Mouse (Mus musculus): ENCODE results near the gene Ankrd34b. TPM values are rescaled to one million over a fixed set of nuclear protein-coding genes. Genes with fewer than 3 reads are reported as not detected.
A peak's percentile ranks its signal among the peaks of the same experiment; 100 is the strongest.

The Ankrd34b gene
- polyA plus RNA-seq, 1 experiment from 2014 or later: not detected

DNA sequence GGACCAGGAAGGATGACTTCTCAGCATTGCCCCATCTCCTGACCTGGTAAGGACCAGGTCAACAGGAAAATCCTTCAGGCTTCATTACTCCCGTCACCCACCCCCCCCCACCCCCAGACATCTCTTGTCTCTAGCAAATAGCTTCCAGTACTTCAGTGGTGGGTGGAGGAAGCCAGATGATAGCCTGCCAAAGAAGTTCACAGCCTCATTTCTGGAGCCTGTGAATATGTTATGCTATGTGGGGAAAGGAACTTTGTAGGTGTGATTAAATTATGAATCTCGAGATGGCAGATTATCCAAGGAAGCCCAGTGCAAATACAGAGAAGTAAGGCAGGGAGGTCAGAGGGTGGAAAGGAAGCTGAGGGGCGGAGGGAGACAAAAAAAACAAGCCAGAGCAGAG lies 2.0 kb upstream of the Ankrd34b start:
- no peaks in the 10 kb centered on the region for H3K36me3 ChIP-seq (ENCODE audit: control insufficient read depth, insufficient read depth, low read length)
- 65% methylated on average over 3 of the region's 3 CpGs for WGBS
- no peak overlapping the region for H3K27ac ChIP-seq (ENCODE audit: low read depth, low read length)
- no peak overlapping the region for H3K4me3 ChIP-seq (ENCODE audit: low read depth, low read length)
- no peak for ATAC-seq (replicated peaks; ENCODE audit: low FRiP score)
- no peak for DNase-seq (ENCODE audit: low spot score)
- peaks cover 6% of the 10 kb centered on the region; the same call in 1 of the 2 replicates for H3K4me1 ChIP-seq (replicated peaks; ENCODE audit: control insufficient read depth, insufficient read depth, low read length)
- no peak overlapping the region for H3K9ac ChIP-seq (ENCODE audit: low read length)
- H3K9me3 ChIP-seq (ENCODE audit: control insufficient read depth, low read length): no peaks in the 10 kb centered on the region
- H3K4me2 ChIP-seq (ENCODE audit: low read depth, low read length, severe bottlenecking): no peak overlapping the region
- peaks cover 39% of the 10 kb centered on the region for H3K27me3 ChIP-seq (ENCODE audit: control insufficient read depth, insufficient read depth, low read length)

- Histone ChIP-seq H3K4me3 (ENCODE audit: low read depth, low read length) (peak overlapping the region; percentile 54), H3K9me3 (ENCODE audit: control insufficient read depth, low read length) (no peaks in the 10 kb centered on the region), H3K27ac (ENCODE audit: low read depth, low read length) (no peak overlapping the region), H3K4me2 (ENCODE audit: low read depth, low read length, severe bottlenecking) (peak overlapping the region; percentile 96), H3K4me1 (replicated peaks; ENCODE audit: control insufficient read depth, insufficient read depth, low read length) (peaks cover 6% of the 10 kb centered on the region; the same call in 1 of the 2 replicates), H3K36me3 (ENCODE audit: control insufficient read depth, insufficient read depth, low read length) (no peaks in the 10 kb centered on the region), H3K9ac (ENCODE audit: low read length) (peak overlapping the region; percentile 43; the same call in 1 of the 2 replicates), H3K27me3 (ENCODE audit: control insufficient read depth, insufficient read depth, low read length) (peaks cover 39% of the 10 kb centered on the region)
- ATAC-seq (replicated peaks; ENCODE audit: low FRiP score): peak; percentile 63
- peak; percentile 70 for DNase-seq (ENCODE audit: low spot score)
- under 1% methylated on average over 85 of the region's 92 CpGs for WGBS
Observed at GRCm38 (mm10) chr13:92426294-92427051, 777 bp downstream of the Ankrd34b start.

DNA sequence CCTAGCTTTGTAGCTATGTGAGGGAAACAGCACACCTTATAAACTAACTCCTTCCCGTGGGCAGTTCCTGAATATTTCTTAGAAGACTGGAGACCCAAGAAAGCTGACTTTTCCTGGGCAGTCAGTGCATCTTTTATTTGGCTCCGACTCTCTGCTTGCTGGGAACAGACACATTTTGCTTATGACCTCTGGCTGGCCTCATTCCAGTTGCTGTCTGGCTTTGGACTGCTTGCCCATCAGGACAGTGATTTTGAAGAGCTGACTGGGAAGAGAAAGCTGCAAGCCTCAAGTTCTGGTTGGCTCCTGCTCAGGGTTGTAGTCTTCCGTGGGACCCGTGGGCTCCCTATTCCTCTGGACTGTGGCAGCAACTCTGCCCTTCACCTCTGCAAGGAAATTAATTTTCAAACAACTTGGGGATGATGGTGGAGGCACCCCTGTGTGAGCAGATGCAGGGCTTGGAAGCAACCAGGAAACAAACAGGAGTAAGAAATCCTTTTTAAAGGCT lies 1.7 kb downstream of the Ankrd34b start:
- H3K4me3 ChIP-seq (ENCODE audit: low read depth, low read length): no peak overlapping the region
- H3K4me2 ChIP-seq (ENCODE audit: low read depth, low read length, severe bottlenecking): no peak overlapping the region
- no peaks in the 10 kb centered on the region for H3K9me3 ChIP-seq (ENCODE audit: control insufficient read depth, low read length)
- H3K27me3 ChIP-seq (ENCODE audit: control insufficient read depth, insufficient read depth, low read length): peaks cover 39% of the 10 kb centered on the region
- 53% methylated on average over 4 of the region's 4 CpGs for WGBS
- H3K4me1 ChIP-seq (replicated peaks; ENCODE audit: control insufficient read depth, insufficient read depth, low read length): peaks cover 6% of the 10 kb centered on the region; the same call in 1 of the 2 replicates
- ATAC-seq (replicated peaks; ENCODE audit: low FRiP score) (no peak), DNase-seq (ENCODE audit: low spot score) (no peak)
- H3K27ac ChIP-seq (ENCODE audit: low read depth, low read length): no peak overlapping the region
- H3K9ac ChIP-seq (ENCODE audit: low read length): no peak overlapping the region
- H3K36me3 ChIP-seq (ENCODE audit: control insufficient read depth, insufficient read depth, low read length): no peaks in the 10 kb centered on the region

DNA sequence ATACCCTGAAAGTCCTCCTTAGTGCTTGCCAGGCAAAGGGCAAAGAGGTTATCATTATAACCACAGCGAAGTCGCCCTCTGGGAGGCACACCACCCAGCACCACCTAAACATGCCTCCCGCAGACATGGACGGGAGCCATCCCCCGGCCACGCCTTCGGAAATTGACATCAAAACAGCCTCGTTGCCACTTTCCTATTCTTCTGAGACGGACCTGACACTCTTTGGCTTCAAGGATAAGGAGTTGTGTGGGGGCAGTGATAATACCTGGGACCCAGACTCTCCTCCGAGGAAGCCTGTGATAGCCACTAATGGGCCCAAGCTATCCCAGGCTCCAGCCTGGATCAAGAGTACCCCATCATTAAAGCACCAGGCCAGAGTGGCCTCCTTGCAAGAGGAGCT lies 13.0 kb downstream of the Ankrd34b start:
- Histone ChIP-seq H3K27me3 (ENCODE audit: control insufficient read depth, insufficient read depth, low read length) (no peaks in the 10 kb centered on the region), H3K36me3 (ENCODE audit: control insufficient read depth, insufficient read depth, low read length) (no peaks in the 10 kb centered on the region), H3K9ac (ENCODE audit: low read length) (no peak overlapping the region), H3K4me2 (ENCODE audit: low read depth, low read length, severe bottlenecking) (no peak overlapping the region), H3K27ac (ENCODE audit: low read depth, low read length) (no peak overlapping the region), H3K4me1 (replicated peaks; ENCODE audit: control insufficient read depth, insufficient read depth, low read length) (no peaks in the 10 kb centered on the region), H3K9me3 (ENCODE audit: control insufficient read depth, low read length) (no peaks in the 10 kb centered on the region), H3K4me3 (ENCODE audit: low read depth, low read length) (no peak overlapping the region)
- DNase-seq (ENCODE audit: low spot score): no peak
- no peak for ATAC-seq (replicated peaks; ENCODE audit: low FRiP score)
- WGBS: 93% methylated on average over 10 of the region's 10 CpGs

DNA sequence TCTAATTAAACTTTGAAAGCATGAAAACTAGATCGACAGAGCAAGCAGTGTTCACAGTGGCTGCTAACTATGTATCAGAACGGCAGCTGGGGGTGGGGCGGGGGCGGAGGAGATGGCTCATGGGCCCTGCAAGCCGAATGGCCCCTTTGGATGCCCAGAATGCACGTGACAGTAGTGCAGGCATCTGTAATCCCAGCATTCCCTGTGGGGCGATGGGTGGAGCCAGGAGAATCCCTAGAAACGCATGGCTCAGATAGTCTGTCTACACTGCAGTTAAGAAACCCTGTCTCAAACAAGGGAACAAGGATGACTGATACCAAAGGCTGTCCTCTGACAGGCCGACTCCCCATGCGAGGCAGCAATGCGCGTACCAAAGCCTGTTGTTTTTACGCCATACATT lies 14.6 kb downstream of the Ankrd34b start:
- H3K27me3 ChIP-seq (ENCODE audit: control insufficient read depth, insufficient read depth, low read length): no peaks in the 10 kb centered on the region
- no peak overlapping the region for H3K4me2 ChIP-seq (ENCODE audit: low read depth, low read length, severe bottlenecking)
- H3K4me1 ChIP-seq (replicated peaks; ENCODE audit: control insufficient read depth, insufficient read depth, low read length): no peaks in the 10 kb centered on the region
- no peak for DNase-seq (ENCODE audit: low spot score)
- no peak overlapping the region for H3K9ac ChIP-seq (ENCODE audit: low read length)
- no peak overlapping the region for H3K27ac ChIP-seq (ENCODE audit: low read depth, low read length)
- 78% methylated on average over 13 of the region's 13 CpGs for WGBS
- no peaks in the 10 kb centered on the region for H3K9me3 ChIP-seq (ENCODE audit: control insufficient read depth, low read length)
- no peak for ATAC-seq (replicated peaks; ENCODE audit: low FRiP score)
- no peaks in the 10 kb centered on the region for H3K36me3 ChIP-seq (ENCODE audit: control insufficient read depth, insufficient read depth, low read length)
- H3K4me3 ChIP-seq (ENCODE audit: low read depth, low read length): no peak overlapping the region

DNA sequence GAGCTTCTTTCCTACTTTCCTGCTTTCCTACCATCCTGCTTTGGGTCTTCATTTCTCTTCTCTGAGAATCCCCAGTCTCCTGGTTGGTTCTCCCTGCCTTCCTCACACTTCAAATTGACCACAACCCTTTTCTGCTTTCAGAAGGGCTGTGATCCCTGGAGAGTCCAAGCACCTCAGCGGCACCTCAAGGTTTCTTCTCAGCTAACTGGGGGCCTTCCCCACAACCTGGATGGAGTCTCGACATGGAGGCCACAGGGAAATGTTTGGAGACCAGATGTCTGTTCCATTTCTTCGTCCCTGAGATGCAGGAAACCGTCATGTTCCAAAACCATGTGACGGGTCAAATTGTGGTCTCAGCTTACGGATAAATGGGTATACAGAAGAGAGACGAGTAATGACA lies 21.2 kb downstream of the Ankrd34b start:
- no peaks in the 10 kb centered on the region for H3K36me3 ChIP-seq (ENCODE audit: control insufficient read depth, insufficient read depth, low read length)
- H3K9ac ChIP-seq (ENCODE audit: low read length): no peak overlapping the region
- H3K27me3 ChIP-seq (ENCODE audit: control insufficient read depth, insufficient read depth, low read length): no peaks in the 10 kb centered on the region
- no peak for ATAC-seq (replicated peaks; ENCODE audit: low FRiP score)
- H3K4me2 ChIP-seq (ENCODE audit: low read depth, low read length, severe bottlenecking): no peak overlapping the region
- H3K4me3 ChIP-seq (ENCODE audit: low read depth, low read length): no peak overlapping the region
- no peak for DNase-seq (ENCODE audit: low spot score)
- H3K27ac ChIP-seq (ENCODE audit: low read depth, low read length): no peak overlapping the region
- no peaks in the 10 kb centered on the region for H3K4me1 ChIP-seq (replicated peaks; ENCODE audit: control insufficient read depth, insufficient read depth, low read length)
- no peaks in the 10 kb centered on the region for H3K9me3 ChIP-seq (ENCODE audit: control insufficient read depth, low read length)
- 92% methylated on average over 7 of the region's 7 CpGs for WGBS

GRCm38 (mm10) chr13:92464698-92465097 lies 39.0 kb downstream of the Ankrd34b start:
- no peaks in the 10 kb centered on the region for H3K9me3 ChIP-seq (ENCODE audit: control insufficient read depth, low read length)
- no peak for ATAC-seq (replicated peaks; ENCODE audit: low FRiP score)

DNA sequence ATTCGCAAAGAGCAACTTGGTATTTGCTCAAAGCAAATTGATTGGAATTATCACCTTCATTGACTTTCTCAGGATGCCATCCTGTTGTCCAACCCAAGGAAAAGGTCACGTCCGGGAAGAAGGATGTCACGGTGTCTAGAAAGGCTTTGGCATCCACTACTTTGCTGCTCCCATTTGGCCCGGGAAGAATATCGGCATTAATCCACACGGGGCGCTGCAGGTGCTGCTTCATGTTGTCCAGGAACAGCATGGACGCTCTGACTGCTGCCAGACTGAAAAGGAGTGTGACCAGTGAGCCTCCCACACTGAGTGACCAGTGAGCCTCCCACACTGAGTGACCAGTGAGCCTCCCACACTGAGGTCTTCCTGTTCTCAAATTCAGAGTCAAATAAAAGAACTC lies 42.2 kb downstream of the Ankrd34b start:
- no peaks in the 10 kb centered on the region for H3K27me3 ChIP-seq (ENCODE audit: control insufficient read depth, insufficient read depth, low read length)
- H3K9me3 ChIP-seq (ENCODE audit: control insufficient read depth, low read length): no peaks in the 10 kb centered on the region
- no peaks in the 10 kb centered on the region for H3K4me1 ChIP-seq (replicated peaks; ENCODE audit: control insufficient read depth, insufficient read depth, low read length)
- no peak overlapping the region for H3K4me2 ChIP-seq (ENCODE audit: low read depth, low read length, severe bottlenecking)
- no peak overlapping the region for H3K9ac ChIP-seq (ENCODE audit: low read length)
- no peaks in the 10 kb centered on the region for H3K36me3 ChIP-seq (ENCODE audit: control insufficient read depth, insufficient read depth, low read length)
- no peak for DNase-seq (ENCODE audit: low spot score)
- H3K4me3 ChIP-seq (ENCODE audit: low read depth, low read length): no peak overlapping the region
- no peak for ATAC-seq (replicated peaks; ENCODE audit: low FRiP score)
- 75% methylated on average over 9 of the region's 9 CpGs for WGBS
- H3K27ac ChIP-seq (ENCODE audit: low read depth, low read length): no peak overlapping the region

More at GRCm38 (mm10) chr13:92464698-92465097, 39.0 kb downstream of the Ankrd34b start:
- H3K27ac ChIP-seq (ENCODE audit: low read depth, low read length): no peak overlapping the region
- no peak overlapping the region for H3K4me2 ChIP-seq (ENCODE audit: low read depth, low read length, severe bottlenecking)
- no peaks in the 10 kb centered on the region for H3K36me3 ChIP-seq (ENCODE audit: control insufficient read depth, insufficient read depth, low read length)
- H3K4me3 ChIP-seq (ENCODE audit: low read depth, low read length): no peak overlapping the region
- H3K27me3 ChIP-seq (ENCODE audit: control insufficient read depth, insufficient read depth, low read length): no peaks in the 10 kb centered on the region
- DNase-seq (ENCODE audit: low spot score): no peak
- no peak overlapping the region for H3K9ac ChIP-seq (ENCODE audit: low read length)
- no peaks in the 10 kb centered on the region for H3K4me1 ChIP-seq (replicated peaks; ENCODE audit: control insufficient read depth, insufficient read depth, low read length)
- 92% methylated on average over 3 of the region's 3 CpGs for WGBS

- 66% methylated on average over 2 of the region's 2 CpGs for WGBS
- ATAC-seq (replicated peaks; ENCODE audit: low FRiP score) (no peak), DNase-seq (ENCODE audit: low spot score) (no peak)
Observed at GRCm38 (mm10) chr13:92469381-92469780, 43.7 kb downstream of the Ankrd34b start.

More at GRCm38 (mm10) chr13:92469381-92469780, 43.7 kb downstream of the Ankrd34b start:
- Histone ChIP-seq H3K27ac (ENCODE audit: low read depth, low read length) (no peak overlapping the region), H3K36me3 (ENCODE audit: control insufficient read depth, insufficient read depth, low read length) (no peaks in the 10 kb centered on the region), H3K4me2 (ENCODE audit: low read depth, low read length, severe bottlenecking) (no peak overlapping the region), H3K27me3 (ENCODE audit: control insufficient read depth, insufficient read depth, low read length) (no peaks in the 10 kb centered on the region), H3K4me1 (replicated peaks; ENCODE audit: control insufficient read depth, insufficient read depth, low read length) (no peaks in the 10 kb centered on the region), H3K9me3 (ENCODE audit: control insufficient read depth, low read length) (no peaks in the 10 kb centered on the region), H3K9ac (ENCODE audit: low read length) (no peak overlapping the region), H3K4me3 (ENCODE audit: low read depth, low read length) (no peak overlapping the region)
